Mouse (Mus musculus): ENCODE data around the gene Abi3bp. TPM values are rescaled to one million over a fixed set of nuclear protein-coding genes. Genes with fewer than 3 reads are reported as not detected.

The Abi3bp gene
- polyA plus RNA-seq (2021) = 21.2 TPM

DNA sequence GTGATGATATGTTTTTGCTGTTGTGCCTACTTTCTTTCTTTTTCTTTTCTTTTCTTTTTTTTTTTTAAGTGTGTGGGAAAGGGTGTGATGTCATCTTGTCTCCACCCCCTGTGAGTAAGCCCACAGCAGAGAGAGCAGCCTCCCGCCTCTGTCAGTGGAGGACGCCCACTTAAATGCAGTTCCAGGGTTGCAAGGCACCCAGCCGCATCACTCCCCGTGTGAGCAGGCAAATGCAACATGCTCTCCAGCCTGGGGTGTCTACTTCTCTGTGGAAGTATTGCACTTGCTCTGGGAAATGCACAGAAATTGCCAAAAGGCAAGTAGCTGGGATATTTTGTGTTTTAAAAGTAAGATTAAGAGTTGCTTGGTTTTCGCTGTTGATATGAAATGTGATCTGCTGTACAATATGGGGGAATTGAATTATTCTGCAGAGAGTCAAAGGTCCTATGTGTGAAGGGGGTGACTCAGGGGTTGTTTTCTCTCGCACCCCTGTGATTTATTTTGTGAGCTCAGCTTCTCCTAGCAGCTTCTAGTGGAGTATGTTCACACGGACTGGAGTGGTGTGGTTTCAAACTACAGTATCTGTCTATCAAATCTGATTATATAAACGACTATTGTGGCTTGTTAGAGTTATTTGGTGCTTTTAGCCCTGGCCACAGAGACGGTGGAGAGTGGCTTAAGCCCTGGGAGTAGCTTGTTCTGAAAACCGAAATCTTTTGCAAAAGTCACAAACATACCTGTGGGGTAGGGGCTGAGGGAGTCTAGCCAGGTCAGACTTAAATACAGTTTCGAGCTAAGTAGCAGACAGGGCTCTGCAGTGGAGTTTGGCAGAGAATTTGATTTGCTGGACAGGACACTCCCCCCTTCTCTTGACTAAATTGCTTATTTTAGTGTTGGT is at the start of gene Abi3bp:
TSS of gene Abi3bp (plus strand) at position 202 of the 898 bp plus-strand sequence.
- POLR2A ChIA-PET = no interaction called here
- ATAC-seq = peak; percentile 38
- CTCF ChIA-PET = interaction anchor here (1.4 kb wide), 1 partner anchor 46 kb away, joined by 3 read pairs; no protein-coding TSS in a partner anchor
- no peaks in the 10 kb centered on the region for H3K27me3 ChIP-seq
- DNase-seq (ENCODE audit: low read depth, low spot score) = no peak
- in situ Hi-C loops (cut with MboI; ENCODE audit: low pct_unique_long_range_greater_than_20kb) = loop anchor here (25.0 kb wide), 1 partner anchor 166 kb away; no protein-coding TSS in a partner anchor
- TF ChIP-seq CTCF (IDR thresholded peaks at IDR 0.05) = no peak

DNA sequence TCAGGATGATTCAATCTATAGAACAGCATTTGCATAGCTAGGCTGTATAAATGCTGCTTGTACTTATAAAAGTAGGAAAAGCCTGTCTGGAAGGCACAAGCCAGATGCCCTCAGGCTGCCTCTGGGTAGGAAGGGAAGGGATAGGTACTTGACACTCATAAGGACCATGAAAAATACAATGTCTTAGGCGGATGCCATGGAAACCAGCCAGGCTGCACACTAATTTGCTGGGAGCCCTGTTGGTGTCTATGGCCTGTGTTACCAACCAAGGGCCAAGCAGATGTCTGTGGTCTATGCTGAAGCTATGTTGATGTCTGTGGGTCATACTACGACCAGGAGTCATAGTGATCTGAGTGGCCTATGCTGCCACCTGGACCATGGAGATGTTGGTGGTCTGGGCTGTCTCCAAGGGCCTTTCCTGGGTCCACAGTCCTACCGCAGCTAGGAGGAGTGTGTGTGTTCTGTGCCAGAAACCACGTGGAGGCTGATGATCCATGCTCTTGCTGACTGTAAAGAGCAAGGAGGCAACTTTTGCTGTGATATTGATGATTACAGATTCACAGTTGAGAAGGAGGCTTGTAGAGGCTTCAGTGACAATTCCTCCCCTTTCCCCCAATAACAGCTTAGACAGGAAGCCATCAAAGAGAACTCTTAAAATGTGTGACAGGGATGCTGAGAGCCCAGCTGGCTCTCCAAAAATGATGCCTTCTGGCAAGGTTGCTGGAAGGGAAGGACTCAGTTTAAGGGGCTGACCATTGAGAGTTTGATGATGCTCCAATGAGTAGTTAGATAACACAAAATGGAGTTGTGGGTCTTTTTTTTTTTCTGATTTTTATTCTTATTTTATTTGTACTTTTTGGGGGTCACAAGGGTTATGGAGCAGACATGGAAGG is 42.1 kb upstream of the Abi3bp start:
- no peaks in the 10 kb centered on the region for H3K27me3 ChIP-seq
- ATAC-seq = no peak
- in situ Hi-C loops (cut with MboI; ENCODE audit: low pct_unique_long_range_greater_than_20kb) = no loop called here
- POLR2A ChIA-PET = interaction anchor here (0.7 kb wide), 1 partner anchor 124 kb away, joined by 3 read pairs; no protein-coding TSS in a partner anchor
- CTCF ChIA-PET = interaction anchor here (2.2 kb wide), 1 partner anchor 10 kb away, joined by 11 read pairs; no protein-coding TSS in a partner anchor
- DNase-seq (ENCODE audit: low read depth, low spot score) = no peak
- TF ChIP-seq CTCF (IDR thresholded peaks at IDR 0.05) = no peak

DNA sequence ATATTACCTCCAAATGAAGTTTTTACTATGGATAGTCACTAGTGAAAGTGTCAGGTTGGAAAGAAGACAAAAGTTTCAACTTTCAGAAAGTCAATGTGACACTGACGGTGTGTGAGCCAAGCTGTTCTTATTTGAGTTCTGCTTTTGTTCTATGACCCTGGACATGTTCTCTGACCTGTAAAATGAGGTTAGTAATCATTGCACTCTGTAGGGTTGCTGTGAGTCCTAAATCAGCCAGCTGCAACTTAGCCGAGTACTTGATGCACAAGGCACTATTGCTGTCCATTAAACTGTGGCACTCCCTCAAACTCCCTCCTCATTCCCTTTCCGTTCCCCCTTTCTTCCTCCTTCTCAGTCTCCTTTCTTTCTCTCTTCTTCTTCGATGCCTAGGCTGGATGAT is 37.4 kb upstream of the Abi3bp start:
- POLR2A ChIA-PET = no interaction called here
- no peak for DNase-seq (ENCODE audit: low read depth, low spot score)

DNA sequence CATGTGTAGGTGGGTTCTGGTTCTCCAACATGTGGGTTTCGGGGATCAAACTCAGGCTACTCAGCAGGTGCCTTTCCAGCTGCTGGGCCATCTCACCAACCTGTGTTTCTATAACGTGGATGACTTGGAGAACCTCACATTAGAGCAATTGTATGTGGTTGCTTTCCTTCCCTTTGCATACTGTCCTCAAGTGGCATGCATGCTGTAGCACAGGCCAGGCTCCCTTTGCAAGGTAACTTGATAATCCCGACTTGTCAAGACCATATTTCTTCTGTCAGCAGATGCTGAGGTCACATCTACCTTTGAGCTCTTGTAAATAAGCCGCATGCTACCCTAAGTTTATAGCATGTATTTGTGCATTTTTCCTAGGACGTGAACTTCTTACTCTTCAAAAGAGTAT is 36.6 kb upstream of the Abi3bp start:
- ChIA-PET CTCF (interaction anchor here (1.3 kb wide), 1 partner anchor 12 kb away, joined by 3 read pairs; no protein-coding TSS in a partner anchor), POLR2A (no interaction called here)
- DNase-seq (ENCODE audit: low read depth, low spot score) = no peak
- no peaks in the 10 kb centered on the region for H3K27me3 ChIP-seq
- in situ Hi-C loops (cut with MboI; ENCODE audit: low pct_unique_long_range_greater_than_20kb) = no loop called here
- TF ChIP-seq CTCF (IDR thresholded peaks at IDR 0.05) = no peak
- ATAC-seq = no peak

More for the DNA sequence above, 37.4 kb upstream of the Abi3bp start:
- in situ Hi-C loops (cut with MboI; ENCODE audit: low pct_unique_long_range_greater_than_20kb) = no loop called here
- no peak for ATAC-seq
- no peak for TF ChIP-seq CTCF (IDR thresholded peaks at IDR 0.05)
- CTCF ChIA-PET = interaction anchor here (1.3 kb wide), 1 partner anchor 13 kb away, joined by 3 read pairs; no protein-coding TSS in a partner anchor
- no peaks in the 10 kb centered on the region for H3K27me3 ChIP-seq

DNA sequence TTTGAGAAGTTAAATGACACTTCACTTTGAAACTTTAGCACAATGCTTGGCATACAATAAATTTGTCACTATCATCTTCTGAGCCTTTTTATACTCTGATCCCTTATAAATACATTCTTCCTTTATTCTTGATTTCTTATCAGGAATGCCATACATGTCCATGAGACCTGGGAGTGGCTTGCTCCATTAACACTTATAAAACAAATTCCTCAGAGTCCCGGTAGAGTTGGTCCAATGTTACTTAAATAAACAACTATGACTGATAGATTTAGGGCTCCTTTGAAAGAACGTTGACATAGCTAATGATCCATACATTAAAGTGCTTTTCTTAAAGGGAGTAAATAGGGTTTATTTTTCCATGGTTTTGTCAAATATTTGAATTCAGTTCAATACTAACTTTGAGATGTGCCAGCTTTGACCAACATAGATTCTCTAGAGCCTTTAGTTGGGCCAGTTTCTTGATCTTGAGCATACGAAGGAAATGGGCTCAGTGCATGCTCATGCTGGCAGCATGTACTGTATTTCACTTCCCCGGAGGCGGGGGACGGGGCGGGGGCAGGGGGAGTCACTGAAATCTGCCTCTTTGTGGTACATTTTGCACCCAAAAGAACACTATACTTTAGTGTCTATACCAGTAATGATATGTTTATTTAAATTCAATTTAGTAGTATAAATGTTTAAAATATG is 35.9 kb upstream of the Abi3bp start:
- DNase-seq (ENCODE audit: low read depth, low spot score) (no peak), ATAC-seq (no peak)
- CTCF ChIA-PET = interaction anchor here (1.3 kb wide), 1 partner anchor 11 kb away, joined by 3 read pairs; no protein-coding TSS in a partner anchor
- in situ Hi-C loops (cut with MboI; ENCODE audit: low pct_unique_long_range_greater_than_20kb) = no loop called here
- TF ChIP-seq CTCF (IDR thresholded peaks at IDR 0.05) = no peak
- no peaks in the 10 kb centered on the region for H3K27me3 ChIP-seq
- POLR2A ChIA-PET = no interaction called here

DNA sequence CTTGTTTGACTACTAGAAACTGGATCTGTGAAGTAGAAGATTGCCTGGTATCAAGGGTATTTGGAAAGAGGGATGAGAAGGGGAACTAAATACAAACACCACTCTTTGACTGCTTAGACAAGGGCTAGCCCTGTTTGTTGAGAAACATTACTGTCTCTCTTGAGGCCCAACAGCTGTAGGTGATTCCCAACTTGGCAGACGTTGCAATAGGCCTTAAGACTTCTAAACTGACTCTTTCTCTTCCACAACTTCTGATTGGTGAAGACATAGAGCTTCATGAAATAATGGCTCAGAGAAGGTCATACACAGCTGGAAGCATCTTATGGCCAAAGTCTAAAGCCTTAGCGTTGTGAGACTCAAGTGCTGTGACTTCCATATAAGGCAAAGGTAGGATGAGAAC is 26.2 kb upstream of the Abi3bp start:
- ChIA-PET CTCF (no interaction called here), POLR2A (no interaction called here)
- in situ Hi-C loops (cut with MboI; ENCODE audit: low pct_unique_long_range_greater_than_20kb) = no loop called here
- DNase-seq (ENCODE audit: low read depth, low spot score) = no peak
- TF ChIP-seq CTCF (IDR thresholded peaks at IDR 0.05) = no peak
- H3K27me3 ChIP-seq = no peaks in the 10 kb centered on the region
- ATAC-seq = no peak

DNA sequence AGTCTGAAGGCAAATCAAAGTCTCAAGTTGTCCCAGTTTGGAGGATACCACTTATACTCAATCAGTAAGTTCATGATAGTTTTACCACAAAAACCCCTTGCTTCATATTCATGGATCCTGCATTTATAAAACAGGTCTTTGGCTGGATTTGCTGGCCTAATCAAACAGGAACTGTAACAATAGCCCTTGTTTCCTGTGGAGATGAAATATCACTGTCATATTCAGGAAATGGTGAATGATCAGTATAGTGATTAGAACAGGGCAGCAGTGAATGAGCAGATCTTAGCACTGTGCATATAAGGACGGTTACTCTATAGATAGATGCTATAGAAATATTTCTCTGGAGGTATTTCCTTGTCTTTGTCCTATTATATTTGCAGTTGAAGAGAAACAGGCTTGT is 25.8 kb upstream of the Abi3bp start:
- no peak for TF ChIP-seq CTCF (IDR thresholded peaks at IDR 0.05)
- ATAC-seq = no peak
- POLR2A ChIA-PET = no interaction called here
- CTCF ChIA-PET = interaction anchor here (1.5 kb wide), 1 partner anchor 11 kb away, joined by 3 read pairs; no protein-coding TSS in a partner anchor
- no peak for DNase-seq (ENCODE audit: low read depth, low spot score)
- in situ Hi-C loops (cut with MboI; ENCODE audit: low pct_unique_long_range_greater_than_20kb) = no loop called here
- H3K27me3 ChIP-seq = no peaks in the 10 kb centered on the region

DNA sequence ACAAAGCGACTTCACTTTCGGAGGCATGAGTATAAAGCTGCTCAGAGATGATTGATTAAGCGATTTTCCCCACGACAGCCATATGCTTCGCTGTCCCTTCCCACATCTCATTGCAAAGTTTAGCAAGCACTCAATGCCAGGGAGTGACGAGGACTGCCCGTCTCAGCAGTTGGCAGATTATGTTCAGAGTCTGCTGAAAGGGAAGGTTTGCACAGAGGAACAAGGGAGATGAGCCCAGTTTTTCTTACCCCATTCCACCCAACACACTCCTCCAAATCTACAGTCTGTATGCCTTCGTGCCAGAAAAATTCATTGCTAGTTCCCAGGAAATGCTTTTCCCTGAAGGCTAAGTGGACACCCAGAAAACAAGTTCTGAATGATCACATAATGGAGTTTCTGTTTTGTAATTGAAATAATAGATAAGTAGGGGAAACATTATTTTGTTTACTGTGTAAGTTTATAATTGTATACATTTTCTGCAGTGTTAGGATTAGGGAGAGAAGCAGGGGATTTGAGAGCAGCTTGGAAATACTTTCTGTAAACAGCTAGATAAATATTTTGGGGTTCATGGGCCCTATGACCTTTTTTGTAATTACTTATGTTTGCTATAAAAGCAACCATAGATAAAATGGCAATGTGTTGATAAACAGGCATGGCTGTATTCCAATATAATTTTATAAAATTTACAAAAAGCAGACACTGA is 19.5 kb upstream of the Abi3bp start:
- DNase-seq (ENCODE audit: low read depth, low spot score) (no peak), ATAC-seq (no peak)
- H3K27me3 ChIP-seq = no peaks in the 10 kb centered on the region
- TF ChIP-seq CTCF (IDR thresholded peaks at IDR 0.05) = no peak
- in situ Hi-C loops (cut with MboI; ENCODE audit: low pct_unique_long_range_greater_than_20kb) = no loop called here
- CTCF ChIA-PET = no interaction called here
- POLR2A ChIA-PET = interaction anchor here (0.6 kb wide), 1 partner anchor 800 kb away, joined by 3 read pairs; no protein-coding TSS in a partner anchor

DNA sequence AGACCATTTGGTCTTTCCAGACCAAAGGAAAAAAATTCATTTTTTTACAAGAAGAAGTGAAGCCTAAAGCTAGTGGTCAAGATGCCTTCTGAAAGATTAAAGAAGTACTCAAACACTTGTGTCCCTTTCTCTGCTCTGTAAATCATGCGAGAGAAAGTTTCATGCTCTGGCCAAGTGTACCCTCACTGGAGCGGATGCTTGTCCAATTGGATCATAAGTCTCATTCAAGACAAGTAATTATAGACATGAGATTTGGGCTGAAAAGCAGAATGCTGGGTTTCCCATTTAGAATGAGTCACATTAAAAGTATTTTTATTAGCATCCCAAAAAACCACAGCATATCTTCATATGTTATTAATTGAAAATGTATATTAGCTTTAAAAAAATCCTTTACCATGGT is 4.5 kb upstream of the Abi3bp start:
- TF ChIP-seq CTCF (IDR thresholded peaks at IDR 0.05) = no peak
- DNase-seq (ENCODE audit: low read depth, low spot score) (peak; percentile 69), ATAC-seq (peak; percentile 92)
- no peaks in the 10 kb centered on the region for H3K27me3 ChIP-seq
- in situ Hi-C loops (cut with MboI; ENCODE audit: low pct_unique_long_range_greater_than_20kb) = no loop called here
- POLR2A ChIA-PET = no interaction called here
- CTCF ChIA-PET = interaction anchor here (1.2 kb wide), 1 partner anchor 65 kb away, joined by 3 read pairs; no protein-coding TSS in a partner anchor
